Mouse (Mus musculus) embryonic facial prominence, embryonic 10.5 days (tissue): ENCODE results near the gene Ift46. TPM values are rescaled to one million over a fixed set of nuclear protein-coding genes. Genes with fewer than 3 reads are reported as not detected.

ENCODE experiments used
- DNase-seq: peaks from one replicate; pipeline ENCODE4 v3.0.0-alpha.2; 2017; ENCODE audit warnings: low spot score
- H3K27ac ChIP-seq: fragments of 300-500 bp; sonication (generic); replicated peaks from 2 replicates; pipeline ENCODE4 v1.5.1; 2016; ENCODE audit warnings: mild to moderate bottlenecking
- H3K27me3 ChIP-seq: fragments of 300-500 bp; sonication (generic); replicated peaks from 2 replicates; pipeline ENCODE4 v1.6.1; 2016; ENCODE audit warnings: low read depth, mild to moderate bottlenecking; ENCODE audit not compliant: poor library complexity, severe bottlenecking
- H3K36me3 ChIP-seq: fragments of 300-500 bp; sonication (generic); replicated peaks from 2 replicates; pipeline ENCODE4 v1.6.1; 2016; ENCODE audit warnings: mild to moderate bottlenecking, moderate library complexity
- H3K4me1 ChIP-seq: fragments of 300-500 bp; sonication (generic); 2 replicates; pipeline ENCODE4 v1.6.1; 2016
- H3K4me3 ChIP-seq: fragments of 300-500 bp; sonication (generic); 2 replicates; pipeline ENCODE4 v1.5.1; 2016; ENCODE audit warnings: mild to moderate bottlenecking, moderate library complexity
- H3K9me3 ChIP-seq: fragments of 300-500 bp; sonication (generic); 2 replicates; pipeline ENCODE4 v1.6.1; 2016; ENCODE audit warnings: mild to moderate bottlenecking
- WGBS: fragments of 180-500 bp; shearing (Covaris S2); methylation state at CpG from one replicate; pipeline ENCODE4 v1.1.7; 2016; 5-methylcytosine and 5-hydroxymethylcytosine counted together
- polyA plus RNA-seq: library from polyadenylated mRNA; unstranded; fragments of >200 nt; fragmentation: Nextera tagmentation; extraction: Ambion mirVana; gene quantifications from 2 replicates; pipeline ENCODE4 v1.2.1, GENCODE M21; 2016

Gene Ift46
- polyA plus RNA-seq, 1 experiment from 2014 or later = 139 TPM

GRCm38 (mm10) chr9:44801669-44802068 is 34.0 kb downstream of the Ift46 start:
- Histone ChIP-seq H3K27me3 (peaks cover 53% of the 10 kb centered on the region), H3K27ac (no peak overlapping the region), H3K4me1 (peaks cover 20% of the 10 kb centered on the region), H3K9me3 (no peaks in the 10 kb centered on the region), H3K36me3 (peaks cover 25% of the 10 kb centered on the region), H3K4me3 (no peak overlapping the region)
- DNase-seq = no peak
- WGBS = 75% methylated on average over 6 of the region's 6 CpGs

GRCm38 (mm10) chr9:44802808-44803450 is 35.2 kb downstream of the Ift46 start, which contains the start of gene Ttc36:
TSS of gene Ttc36 (minus strand) at chr9:44803072.
- H3K4me1 ChIP-seq = peaks cover 20% of the 10 kb centered on the region
- no peak within 1 kb of the TSS for H3K4me3 ChIP-seq
- no peak within 1 kb of the TSS for H3K27ac ChIP-seq
- 70% methylated on average over 4 of the region's 4 CpGs for WGBS
- no peak for DNase-seq
- peaks cover 37% of the 10 kb centered on the region for H3K36me3 ChIP-seq
- H3K27me3 ChIP-seq = peaks cover 44% of the 10 kb centered on the region
- H3K9me3 ChIP-seq = no peaks in the 10 kb centered on the region

GRCm38 (mm10) chr9:44804678-44805077 is 37.0 kb downstream of the Ift46 start:
- peaks cover 55% of the 10 kb centered on the region for H3K36me3 ChIP-seq
- DNase-seq = no peak
- no peak overlapping the region for H3K4me3 ChIP-seq
- H3K27me3 ChIP-seq = peaks cover 30% of the 10 kb centered on the region
- WGBS = 89% methylated on average over 10 of the region's 10 CpGs
- H3K4me1 ChIP-seq = peaks cover 7% of the 10 kb centered on the region
- no peaks in the 10 kb centered on the region for H3K9me3 ChIP-seq
- H3K27ac ChIP-seq = no peak overlapping the region

GRCm38 (mm10) chr9:44805536-44805935 is 37.8 kb downstream of the Ift46 start:
- H3K27me3 ChIP-seq = peaks cover 21% of the 10 kb centered on the region
- 93% methylated on average over 5 of the region's 5 CpGs for WGBS
- DNase-seq = no peak
- no peaks in the 10 kb centered on the region for H3K4me1 ChIP-seq
- no peaks in the 10 kb centered on the region for H3K9me3 ChIP-seq
- H3K27ac ChIP-seq = no peak overlapping the region
- no peak overlapping the region for H3K4me3 ChIP-seq
- H3K36me3 ChIP-seq = peaks cover 63% of the 10 kb centered on the region

- no peak overlapping the region for H3K4me3 ChIP-seq
- H3K4me1 ChIP-seq = no peaks in the 10 kb centered on the region
- H3K27me3 ChIP-seq = peaks cover 6% of the 10 kb centered on the region; the same call in 1 of the 2 replicates
- WGBS = 75% methylated on average over 5 of the region's 5 CpGs
- peaks cover 79% of the 10 kb centered on the region for H3K36me3 ChIP-seq
- no peak for DNase-seq
- no peak overlapping the region for H3K27ac ChIP-seq
- H3K9me3 ChIP-seq = no peaks in the 10 kb centered on the region
Measured at GRCm38 (mm10) chr9:44807141-44807540, 39.4 kb downstream of the Ift46 start.

- Histone ChIP-seq H3K27me3 (0 out of 2 replicates have a peak, but pooled peaks cover under 1% of the 10 kb centered on the region), H3K36me3 (peaks cover 83% of the 10 kb centered on the region), H3K4me1 (no peaks in the 10 kb centered on the region), H3K27ac (no peak overlapping the region), H3K4me3 (no peak overlapping the region), H3K9me3 (no peaks in the 10 kb centered on the region)
- no peak for DNase-seq
- 96% methylated on average over 10 of the region's 10 CpGs for WGBS
Measured at GRCm38 (mm10) chr9:44807778-44808177, 40.1 kb downstream of the Ift46 start.

- 90% methylated on average over 10 of the region's 10 CpGs for WGBS
- Histone ChIP-seq H3K9me3 (no peaks in the 10 kb centered on the region), H3K4me3 (no peak overlapping the region), H3K27ac (no peak overlapping the region), H3K4me1 (no peaks in the 10 kb centered on the region), H3K27me3 (no peaks in the 10 kb centered on the region), H3K36me3 (peaks cover 100% of the 10 kb centered on the region)
- DNase-seq = no peak
Measured at GRCm38 (mm10) chr9:44810316-44810715, 42.6 kb downstream of the Ift46 start.

- Histone ChIP-seq H3K27me3 (no peaks in the 10 kb centered on the region), H3K4me3 (no peak overlapping the region), H3K9me3 (no peaks in the 10 kb centered on the region), H3K4me1 (no peaks in the 10 kb centered on the region), H3K27ac (no peak overlapping the region), H3K36me3 (peaks cover 100% of the 10 kb centered on the region)
- DNase-seq = no peak
- 94% methylated on average over 8 of the region's 8 CpGs for WGBS
Measured at GRCm38 (mm10) chr9:44814179-44814578, 46.5 kb downstream of the Ift46 start.

- Histone ChIP-seq H3K27ac (no peak overlapping the region), H3K36me3 (peaks cover 100% of the 10 kb centered on the region), H3K4me1 (no peaks in the 10 kb centered on the region), H3K9me3 (no peaks in the 10 kb centered on the region), H3K4me3 (no peak overlapping the region), H3K27me3 (no peaks in the 10 kb centered on the region)
- 89% methylated on average over 5 of the region's 5 CpGs for WGBS
- DNase-seq = no peak
Measured at GRCm38 (mm10) chr9:44817522-44817921, 49.8 kb downstream of the Ift46 start.

- peaks cover 100% of the 10 kb centered on the region for H3K36me3 ChIP-seq
- no peak overlapping the region for H3K27ac ChIP-seq
- no peak for DNase-seq
- H3K9me3 ChIP-seq = no peaks in the 10 kb centered on the region
- WGBS = 94% methylated on average over 15 of the region's 15 CpGs
- no peaks in the 10 kb centered on the region for H3K27me3 ChIP-seq
- no peak overlapping the region for H3K4me3 ChIP-seq
- no peaks in the 10 kb centered on the region for H3K4me1 ChIP-seq
Measured at GRCm38 (mm10) chr9:44819920-44820827, 52.5 kb downstream of the Ift46 start.

- Histone ChIP-seq H3K27me3 (no peaks in the 10 kb centered on the region), H3K9me3 (no peaks in the 10 kb centered on the region), H3K36me3 (peaks cover 99% of the 10 kb centered on the region), H3K4me1 (no peaks in the 10 kb centered on the region), H3K4me3 (no peak overlapping the region), H3K27ac (no peak overlapping the region)
- no peak for DNase-seq
- WGBS = 78% methylated on average over 7 of the region's 7 CpGs
Measured at GRCm38 (mm10) chr9:44826660-44827059, 59.0 kb downstream of the Ift46 start.

GRCm38 (mm10) chr9:44828944-44829343 is 61.2 kb downstream of the Ift46 start:
- Histone ChIP-seq H3K9me3 (no peaks in the 10 kb centered on the region), H3K4me3 (no peak overlapping the region), H3K27me3 (no peaks in the 10 kb centered on the region), H3K36me3 (peaks cover 99% of the 10 kb centered on the region), H3K27ac (no peak overlapping the region), H3K4me1 (no peaks in the 10 kb centered on the region)
- 94% methylated on average over 11 of the region's 11 CpGs for WGBS
- DNase-seq = no peak

GRCm38 (mm10) chr9:44830506-44830905 is 62.8 kb downstream of the Ift46 start:
- DNase-seq = no peak
- Histone ChIP-seq H3K9me3 (no peaks in the 10 kb centered on the region), H3K4me3 (no peak overlapping the region), H3K36me3 (peaks cover 99% of the 10 kb centered on the region), H3K4me1 (no peaks in the 10 kb centered on the region), H3K27me3 (no peaks in the 10 kb centered on the region), H3K27ac (no peak overlapping the region)
- 82% methylated on average over 2 of the region's 2 CpGs for WGBS
